ENCODE assay signal across 25 mouse cellular contexts in genomic region chr5:122106212-122106611, GRCm38 (mm10). TPM values are rescaled to one million over a fixed set of nuclear protein-coding genes. Genes with fewer than 3 reads are reported as not detected.
DNase-seq lines count a peak whose midpoint lies in the region; ATAC-seq and TF ChIP-seq lines count a peak whose summit lies in the region.
"Had no signal": no experiment of that assay in that cellular context is flagged by ENCODE, and none has a peak within 500 bp of the region (broad histone marks: within the 10 kb centered on the region; RNA-seq: fewer than 3 reads in every experiment).

No protein-coding gene starts in this region.

- no peaks in the 10 kb centered on the region for H3K9me3 ChIP-seq in forebrain, embryonic 11.5 days (ENCODE audit: control insufficient read depth, low read length)
- no peaks in the 10 kb centered on the region for H3K9me3 ChIP-seq in forebrain, postnatal 0 days (ENCODE audit: low read length)
- no peaks in the 10 kb centered on the region for H3K9me3 ChIP-seq in heart, embryonic 10.5 days
- no peaks in the 10 kb centered on the region for H3K9me3 ChIP-seq in heart, embryonic 14.5 days (ENCODE audit: control insufficient read depth, low read length)
- H3K9me3 ChIP-seq: embryonic facial prominence, embryonic 10.5 days; G1E; hindbrain, embryonic 13.5 days had no signal

- no peak for ATAC-seq in forebrain, embryonic 11.5 days (replicated peaks; ENCODE audit: low FRiP score)
- ATAC-seq in forebrain, postnatal 0 days: no peak
- no peak for ATAC-seq in heart, embryonic 14.5 days (ENCODE audit: insufficient number of reproducible peaks, insufficient read depth, low FRiP score, low read depth)
- ATAC-seq: CD4-positive, CD25-positive, alpha-beta regulatory T cell, adult 4 months; forebrain, embryonic 14.5 days; hindbrain, postnatal 0 days had no signal

- H3K4me1 ChIP-seq in forebrain, embryonic 11.5 days (replicated peaks; ENCODE audit: control insufficient read depth, insufficient read depth, low read length): no peaks in the 10 kb centered on the region; the same call in 1 of the 2 replicates
- H3K4me1 ChIP-seq in forebrain, postnatal 0 days (ENCODE audit: insufficient read depth): no peaks in the 10 kb centered on the region
- H3K4me1 ChIP-seq in heart, embryonic 10.5 days: peaks cover 35% of the 10 kb centered on the region
- H3K4me1 ChIP-seq in heart, embryonic 14.5 days (ENCODE audit: control insufficient read depth in 2 of 2, insufficient read depth in 2 of 2, low read length in 2 of 2): peaks cover 0 to 2% of the 10 kb centered on the region in 2 experiments; a peak in 1 of 4 replicates

- no peak overlapping the region for H3K4me3 ChIP-seq in forebrain, embryonic 11.5 days (ENCODE audit: low read depth, low read length)
- no peak overlapping the region for H3K4me3 ChIP-seq in forebrain, postnatal 0 days (ENCODE audit: low read depth, low read length)
- H3K4me3 ChIP-seq in heart, embryonic 10.5 days: peak overlapping the region; percentile 60
- peak overlapping the region; percentile 68 to 71 for H3K4me3 ChIP-seq in heart, embryonic 14.5 days (ENCODE audit: control insufficient read depth in 1 of 2, insufficient read depth in 1 of 2, low read depth in 1 of 2, low read length in 2 of 2)
- H3K4me3 ChIP-seq: embryonic facial prominence, embryonic 10.5 days; hindbrain, embryonic 13.5 days had no signal

- 75% methylated on average over 6 of the region's 6 CpGs for WGBS in forebrain, embryonic 11.5 days
- 78% methylated on average over 6 of the region's 6 CpGs for WGBS in forebrain, postnatal 0 days
- WGBS in heart, embryonic 10.5 days: 69% methylated on average over 6 of the region's 6 CpGs
- WGBS in heart, embryonic 14.5 days: 61% methylated on average over 6 of the region's 6 CpGs

- peak; percentile 45 for DNase-seq in forebrain, embryonic 11.5 days (ENCODE audit: low spot score)
- DNase-seq in forebrain, postnatal 0 days: no peak
- DNase-seq in heart, embryonic 10.5 days (ENCODE audit: low spot score): no peak
- no peak for DNase-seq in heart, postnatal 25 days (ENCODE audit: low spot score)
- peak; percentile 47 to 48 for DNase-seq in heart, postnatal 10 days
- DNase-seq in lung, postnatal 14 days: no peak
- DNase-seq: adrenal gland, postnatal 14 days; B cell, adult 2 months; cerebellum, adult 18-20 months; cerebellum, adult 9-11 months; cerebellum, postnatal 36 days; gastrocnemius, postnatal 25 days; kidney, adult 11 months; kidney, adult 9 months had no signal

- no peaks in the 10 kb centered on the region for H3K36me3 ChIP-seq in forebrain, embryonic 11.5 days (ENCODE audit: control insufficient read depth, insufficient read depth, low read length)
- H3K36me3 ChIP-seq in forebrain, postnatal 0 days (ENCODE audit: insufficient read depth): no peaks in the 10 kb centered on the region
- H3K36me3 ChIP-seq in heart, embryonic 10.5 days: peaks cover 54% of the 10 kb centered on the region
- peaks cover 68% of the 10 kb centered on the region for H3K36me3 ChIP-seq in heart, embryonic 14.5 days (ENCODE audit: control insufficient read depth, insufficient read depth, low read length)
- H3K36me3 ChIP-seq: embryonic facial prominence, embryonic 10.5 days; G1E; hindbrain, embryonic 13.5 days had no signal

- no peaks in the 10 kb centered on the region for H3K27me3 ChIP-seq in forebrain, embryonic 11.5 days (ENCODE audit: control insufficient read depth, insufficient read depth, low read length)
- H3K27me3 ChIP-seq in forebrain, postnatal 0 days (ENCODE audit: insufficient read depth, low read length): no peaks in the 10 kb centered on the region
- peaks cover 14% of the 10 kb centered on the region for H3K27me3 ChIP-seq in heart, embryonic 10.5 days (ENCODE audit: insufficient read depth, poor library complexity, severe bottlenecking)
- no peaks in the 10 kb centered on the region for H3K27me3 ChIP-seq in heart, embryonic 14.5 days (ENCODE audit: control insufficient read depth, insufficient read depth, low read length)

- H3K4me2 ChIP-seq in forebrain, embryonic 11.5 days (ENCODE audit: low read depth, low read length, severe bottlenecking): no peak overlapping the region
- H3K4me2 ChIP-seq in forebrain, postnatal 0 days (ENCODE audit: low read depth): no peak overlapping the region
- H3K4me2 ChIP-seq in heart, embryonic 14.5 days (ENCODE audit: low read length): peak overlapping the region; percentile 77
- H3K4me2 ChIP-seq: hindbrain, embryonic 13.5 days had no signal

- intact Hi-C loops in heart, postnatal 25 days (cut with DNase I): no loop called here
- intact Hi-C loops in heart, postnatal 10 days (cut with DNase I): no loop called here

- H3K9ac ChIP-seq in forebrain, embryonic 11.5 days (ENCODE audit: low read length): no peak overlapping the region
- no peak overlapping the region for H3K9ac ChIP-seq in forebrain, postnatal 0 days
- peak overlapping the region; percentile 99 for H3K9ac ChIP-seq in heart, embryonic 14.5 days (ENCODE audit: low read length)
- H3K9ac ChIP-seq: hindbrain, embryonic 13.5 days had no signal

- no peak overlapping the region for H3K27ac ChIP-seq in forebrain, embryonic 11.5 days (ENCODE audit: low read depth, low read length)
- H3K27ac ChIP-seq in forebrain, postnatal 0 days (ENCODE audit: low read depth, low read length): no peak overlapping the region
- peak overlapping the region; percentile 89 for H3K27ac ChIP-seq in heart, embryonic 10.5 days
- peak overlapping the region; percentile 97 to 99 for H3K27ac ChIP-seq in heart, embryonic 14.5 days (replicated peaks in 1 of 2; ENCODE audit: control insufficient read depth in 1 of 2, insufficient read depth in 1 of 2, low read depth in 2 of 2, low read length in 2 of 2)
- H3K27ac ChIP-seq: embryonic facial prominence, embryonic 10.5 days; hindbrain, embryonic 13.5 days; hindbrain, postnatal 0 days had no signal

- no peak for TF ChIP-seq CTCF in forebrain, postnatal 0 days (IDR thresholded peaks at IDR 0.05; ENCODE audit: low read depth)

RNA-seq across cellular contexts. Expression of gene Myl2, which starts 5.5 kb away (rescaled TPM):
- not detected in 2 replicates for polyA plus RNA-seq in forebrain, embryonic 11.5 days (2014; fragmentation: Nextera tagmentation; extraction: Ambion mirVana)
- total RNA-seq in forebrain, postnatal 0 days (2014; rRNA removed): 0.38 and 2.9 TPM in 2 replicates
- polyA plus RNA-seq in forebrain, postnatal 0 days (2015; fragmentation: Nextera tagmentation; extraction: Ambion mirVana): 1.7 TPM in 2 replicates
- polyA plus RNA-seq in heart, embryonic 10.5 days (2016; fragmentation: Nextera tagmentation; extraction: Ambion mirVana): 3,021 and 6,084 TPM in 2 replicates
- over 10,000 TPM; 18,094 to 20,102 TPM for total RNA-seq in heart, postnatal 25 days (2021)
- polyA plus RNA-seq in heart, embryonic 14.5 days (2014; fragmentation: Nextera tagmentation; extraction: Ambion mirVana): 10,198 and 10,957 TPM in 2 replicates
- over 10,000 TPM; 18,908 to 21,159 TPM for total RNA-seq in heart, postnatal 10 days (2021)
- total RNA-seq: adrenal gland, adult 18-20 months; adrenal gland, postnatal 14 days; G1E; granulocyte monocyte progenitor cell, adult 5-6 weeks; hematopoietic stem cell, adult 5-6 weeks; hindbrain, postnatal 0 days had no signal
- polyA plus RNA-seq: CD4-positive, CD25-positive, alpha-beta regulatory T cell, adult 4 months; embryonic facial prominence, embryonic 10.5 days; G1E; intestine, embryonic 14.5 days had no signal

RNA-seq across cellular contexts. Expression of gene Ccdc63, which starts 34.4 kb away (rescaled TPM):
- not detected in 2 replicates for polyA plus RNA-seq in forebrain, embryonic 11.5 days (2014; fragmentation: Nextera tagmentation; extraction: Ambion mirVana)
- total RNA-seq in forebrain, postnatal 0 days (2014; rRNA removed): 0.43 TPM in 1 of 2 replicates, not detected in the other
- 0.08 and 0.16 TPM in 2 replicates for polyA plus RNA-seq in forebrain, postnatal 0 days (2015; fragmentation: Nextera tagmentation; extraction: Ambion mirVana)
- polyA plus RNA-seq in heart, embryonic 10.5 days (2016; fragmentation: Nextera tagmentation; extraction: Ambion mirVana): 0.20 and 0.39 TPM in 2 replicates
- not detected for total RNA-seq in heart, postnatal 25 days (2021)
- 0.85 TPM in 1 of 2 replicates, not detected in the other for polyA plus RNA-seq in heart, embryonic 14.5 days (2014; fragmentation: Nextera tagmentation; extraction: Ambion mirVana)
- under 1 TPM in 1 of 2 experiments, not detected in 1; 0.22 TPM for total RNA-seq in heart, postnatal 10 days (2021)
- total RNA-seq: adrenal gland, postnatal 14 days; gastrocnemius, postnatal 25 days had no signal
- polyA plus RNA-seq: embryonic facial prominence, embryonic 10.5 days; forebrain, embryonic 14.5 days; G1E; hindbrain, embryonic 13.5 days; hindbrain, postnatal 0 days; intestine, embryonic 14.5 days had no signal

RNA-seq across cellular contexts. Expression of gene Ppp1cc, which starts 51.9 kb away (rescaled TPM):
- polyA plus RNA-seq in forebrain, embryonic 11.5 days (2014; fragmentation: Nextera tagmentation; extraction: Ambion mirVana): 364 and 378 TPM in 2 replicates
- total RNA-seq in forebrain, postnatal 0 days (2014; rRNA removed): 278 and 322 TPM in 2 replicates
- polyA plus RNA-seq in forebrain, postnatal 0 days (2015; fragmentation: Nextera tagmentation; extraction: Ambion mirVana): 193 and 220 TPM in 2 replicates
- polyA plus RNA-seq in heart, embryonic 10.5 days (2016; fragmentation: Nextera tagmentation; extraction: Ambion mirVana): 243 and 295 TPM in 2 replicates
- 100 to 1,000 TPM; 113 to 128 TPM for total RNA-seq in heart, postnatal 25 days (2021)
- 229 and 248 TPM in 2 replicates for polyA plus RNA-seq in heart, embryonic 14.5 days (2014; fragmentation: Nextera tagmentation; extraction: Ambion mirVana)
- total RNA-seq in heart, postnatal 10 days (2021): 100 to 1,000 TPM; 171 to 173 TPM

RNA-seq across cellular contexts. Expression of gene Cux2, which starts 56.3 kb away (rescaled TPM):
- polyA plus RNA-seq in forebrain, embryonic 11.5 days (2014; fragmentation: Nextera tagmentation; extraction: Ambion mirVana): 11.3 and 13.2 TPM in 2 replicates
- 44.0 and 52.4 TPM in 2 replicates for total RNA-seq in forebrain, postnatal 0 days (2014; rRNA removed)
- polyA plus RNA-seq in forebrain, postnatal 0 days (2015; fragmentation: Nextera tagmentation; extraction: Ambion mirVana): 16.2 and 16.7 TPM in 2 replicates
- polyA plus RNA-seq in heart, embryonic 10.5 days (2016; fragmentation: Nextera tagmentation; extraction: Ambion mirVana): 6.6 and 8.0 TPM in 2 replicates
- total RNA-seq in heart, postnatal 25 days (2021): 10 to 100 TPM; 23.7 to 29.0 TPM
- polyA plus RNA-seq in heart, embryonic 14.5 days (2014; fragmentation: Nextera tagmentation; extraction: Ambion mirVana): 6.4 and 7.9 TPM in 2 replicates
- total RNA-seq in heart, postnatal 10 days (2021): 10 to 100 TPM; 13.1 to 17.5 TPM
- total RNA-seq: hematopoietic stem cell, adult 5-6 weeks had no signal
- polyA plus RNA-seq: G1E had no signal

Comparison
In these comparisons a context has a peak if more than half of its experiments do, and no peak if none do; other contexts are left out.
1. DNase-seq: peak in forebrain, embryonic 11.5 days (single experiment) and heart, postnatal 10 days (2 of 2); none in forebrain, postnatal 0 days (single experiment), heart, embryonic 10.5 days (single experiment), heart, postnatal 25 days (single experiment) and lung, postnatal 14 days (single experiment).
2. H3K27ac ChIP-seq: peak in heart, embryonic 10.5 days (single experiment) and heart, embryonic 14.5 days (2 of 2); none in forebrain, embryonic 11.5 days (single experiment) and forebrain, postnatal 0 days (single experiment).
3. H3K4me3 ChIP-seq: peak in heart, embryonic 10.5 days (single experiment) and heart, embryonic 14.5 days (2 of 2); none in forebrain, embryonic 11.5 days (single experiment) and forebrain, postnatal 0 days (single experiment).
4. RNA of gene Myl2, which starts 5.5 kb away (polyA plus RNA-seq): 10,198 to 10,957 TPM in heart, embryonic 14.5 days and 3,021 to 6,084 TPM in heart, embryonic 10.5 days; 1.7 TPM in forebrain, postnatal 0 days and not detected in forebrain, embryonic 11.5 days; every median in the first group is over 1,000 times any median in the second.